Mouse (Mus musculus): ENCODE data around the gene Prpf3. TPM values are rescaled to one million over a fixed set of nuclear protein-coding genes. Genes with fewer than 3 reads are reported as not detected.

Prpf3 gene
- polyA plus RNA-seq, 1 experiment, result 15.5 TPM

GRCm38 (mm10) chr3:95891211-95892065 is 35.8 kb upstream of the Prpf3 start, which contains the start of gene BC028528:
TSS of gene BC028528 (minus strand) at chr3:95892005.
- Histone ChIP-seq H3K27ac (ENCODE audit: control insufficient read depth, insufficient read depth, low read depth, low read length) (peak within 1 kb of the TSS; percentile 73), H3K36me3 (ENCODE audit: control insufficient read depth, insufficient read depth, low read length) (no peaks in the 10 kb centered on the region), H3K4me1 (ENCODE audit: control insufficient read depth, insufficient read depth, low read length) (peaks cover 5% of the 10 kb centered on the region), H3K27me3 (ENCODE audit: control insufficient read depth, insufficient read depth, low read length) (no peaks in the 10 kb centered on the region), H3K4me3 (ENCODE audit: control insufficient read depth, low read depth, low read length) (no peak within 1 kb of the TSS; the same call in none of the 2 replicates)
- TF ChIP-seq POLR2A (IDR thresholded peaks at IDR 0.05; ENCODE audit: control insufficient read depth, low read depth, low read length) (no peak), CTCF (IDR thresholded peaks at IDR 0.05; ENCODE audit: control insufficient read depth, insufficient read depth, insufficient replicate concordance, low read depth, low read length) (no peak)

- 0 out of 2 replicates have a peak, but pooled peaks cover 2% of the 10 kb centered on the region for H3K4me1 ChIP-seq (ENCODE audit: control insufficient read depth, insufficient read depth, low read length)
- H3K36me3 ChIP-seq (ENCODE audit: control insufficient read depth, insufficient read depth, low read length), result no peaks in the 10 kb centered on the region
- H3K27ac ChIP-seq (ENCODE audit: control insufficient read depth, insufficient read depth, low read depth, low read length), result no peak overlapping the region
- TF ChIP-seq POLR2A (IDR thresholded peaks at IDR 0.05; ENCODE audit: control insufficient read depth, low read depth, low read length), result no peak
- TF ChIP-seq CTCF (IDR thresholded peaks at IDR 0.05; ENCODE audit: control insufficient read depth, insufficient read depth, insufficient replicate concordance, low read depth, low read length), result no peak
- no peak overlapping the region for H3K4me3 ChIP-seq (ENCODE audit: control insufficient read depth, low read depth, low read length)
- no peaks in the 10 kb centered on the region for H3K27me3 ChIP-seq (ENCODE audit: control insufficient read depth, insufficient read depth, low read length)
These were observed 34.0 kb upstream of the Prpf3 start for GRCm38 (mm10) chr3:95889664-95890063.

GRCm38 (mm10) chr3:95887596-95887995 is 31.9 kb upstream of the Prpf3 start:
- Histone ChIP-seq H3K4me3 (ENCODE audit: control insufficient read depth, low read depth, low read length) (no peak overlapping the region), H3K4me1 (ENCODE audit: control insufficient read depth, insufficient read depth, low read length) (peaks cover 4% of the 10 kb centered on the region; the same call in 1 of the 2 replicates), H3K27ac (ENCODE audit: control insufficient read depth, insufficient read depth, low read depth, low read length) (no peak overlapping the region), H3K27me3 (ENCODE audit: control insufficient read depth, insufficient read depth, low read length) (no peaks in the 10 kb centered on the region), H3K36me3 (ENCODE audit: control insufficient read depth, insufficient read depth, low read length) (no peaks in the 10 kb centered on the region)
- TF ChIP-seq POLR2A (IDR thresholded peaks at IDR 0.05; ENCODE audit: control insufficient read depth, low read depth, low read length), result no peak
- TF ChIP-seq CTCF (IDR thresholded peaks at IDR 0.05; ENCODE audit: control insufficient read depth, insufficient read depth, insufficient replicate concordance, low read depth, low read length), result no peak

GRCm38 (mm10) chr3:95884400-95884799 is 28.7 kb upstream of the Prpf3 start:
- Histone ChIP-seq H3K4me1 (ENCODE audit: control insufficient read depth, insufficient read depth, low read length) (peaks cover 5% of the 10 kb centered on the region; the same call in 1 of the 2 replicates), H3K27me3 (ENCODE audit: control insufficient read depth, insufficient read depth, low read length) (no peaks in the 10 kb centered on the region), H3K36me3 (ENCODE audit: control insufficient read depth, insufficient read depth, low read length) (no peaks in the 10 kb centered on the region), H3K4me3 (ENCODE audit: control insufficient read depth, low read depth, low read length) (no peak overlapping the region), H3K27ac (ENCODE audit: control insufficient read depth, insufficient read depth, low read depth, low read length) (no peak overlapping the region)
- TF ChIP-seq POLR2A (IDR thresholded peaks at IDR 0.05; ENCODE audit: control insufficient read depth, low read depth, low read length) (no peak), CTCF (IDR thresholded peaks at IDR 0.05; ENCODE audit: control insufficient read depth, insufficient read depth, insufficient replicate concordance, low read depth, low read length) (no peak)

- H3K27ac ChIP-seq (ENCODE audit: control insufficient read depth, insufficient read depth, low read depth, low read length), result peak overlapping the region; percentile 99
- no peak for TF ChIP-seq POLR2A (IDR thresholded peaks at IDR 0.05; ENCODE audit: control insufficient read depth, low read depth, low read length)
- TF ChIP-seq CTCF (IDR thresholded peaks at IDR 0.05; ENCODE audit: control insufficient read depth, insufficient read depth, insufficient replicate concordance, low read depth, low read length), result peak; percentile 36; the same call in 1 of the 2 replicates
- H3K4me1 ChIP-seq (ENCODE audit: control insufficient read depth, insufficient read depth, low read length), result peaks cover 5% of the 10 kb centered on the region; the same call in 1 of the 2 replicates
- H3K4me3 ChIP-seq (ENCODE audit: control insufficient read depth, low read depth, low read length), result peak overlapping the region; percentile 71
- no peaks in the 10 kb centered on the region for H3K27me3 ChIP-seq (ENCODE audit: control insufficient read depth, insufficient read depth, low read length)
- no peaks in the 10 kb centered on the region for H3K36me3 ChIP-seq (ENCODE audit: control insufficient read depth, insufficient read depth, low read length)
These were observed 27.2 kb upstream of the Prpf3 start for GRCm38 (mm10) chr3:95882816-95883425.

GRCm38 (mm10) chr3:95881979-95882815 is 26.5 kb upstream of the Prpf3 start, which contains the start of gene Ciart:
TSS of gene Ciart (minus strand) at chr3:95882251.
- H3K4me3 ChIP-seq (ENCODE audit: control insufficient read depth, low read depth, low read length), result peak within 1 kb of the TSS; percentile 71
- H3K36me3 ChIP-seq (ENCODE audit: control insufficient read depth, insufficient read depth, low read length), result no peaks in the 10 kb centered on the region
- TF ChIP-seq CTCF (IDR thresholded peaks at IDR 0.05; ENCODE audit: control insufficient read depth, insufficient read depth, insufficient replicate concordance, low read depth, low read length) (no peak), POLR2A (IDR thresholded peaks at IDR 0.05; ENCODE audit: control insufficient read depth, low read depth, low read length) (peak; percentile 60; the same call in 1 of the 2 replicates)
- H3K27ac ChIP-seq (ENCODE audit: control insufficient read depth, insufficient read depth, low read depth, low read length), result peak within 1 kb of the TSS; percentile 99
- H3K4me1 ChIP-seq (ENCODE audit: control insufficient read depth, insufficient read depth, low read length), result peaks cover 5% of the 10 kb centered on the region; the same call in 1 of the 2 replicates
- H3K27me3 ChIP-seq (ENCODE audit: control insufficient read depth, insufficient read depth, low read length), result no peaks in the 10 kb centered on the region
